Mouse (Mus musculus): ENCODE measurements around the gene Nr1i3. TPM values are rescaled to one million over a fixed set of nuclear protein-coding genes. Genes with fewer than 3 reads are reported as not detected.

Nr1i3 gene
- total RNA-seq (2022) = under 1 TPM in 2 of 4 experiments, not detected in 2; 0.10 to 0.36 TPM

DNA sequence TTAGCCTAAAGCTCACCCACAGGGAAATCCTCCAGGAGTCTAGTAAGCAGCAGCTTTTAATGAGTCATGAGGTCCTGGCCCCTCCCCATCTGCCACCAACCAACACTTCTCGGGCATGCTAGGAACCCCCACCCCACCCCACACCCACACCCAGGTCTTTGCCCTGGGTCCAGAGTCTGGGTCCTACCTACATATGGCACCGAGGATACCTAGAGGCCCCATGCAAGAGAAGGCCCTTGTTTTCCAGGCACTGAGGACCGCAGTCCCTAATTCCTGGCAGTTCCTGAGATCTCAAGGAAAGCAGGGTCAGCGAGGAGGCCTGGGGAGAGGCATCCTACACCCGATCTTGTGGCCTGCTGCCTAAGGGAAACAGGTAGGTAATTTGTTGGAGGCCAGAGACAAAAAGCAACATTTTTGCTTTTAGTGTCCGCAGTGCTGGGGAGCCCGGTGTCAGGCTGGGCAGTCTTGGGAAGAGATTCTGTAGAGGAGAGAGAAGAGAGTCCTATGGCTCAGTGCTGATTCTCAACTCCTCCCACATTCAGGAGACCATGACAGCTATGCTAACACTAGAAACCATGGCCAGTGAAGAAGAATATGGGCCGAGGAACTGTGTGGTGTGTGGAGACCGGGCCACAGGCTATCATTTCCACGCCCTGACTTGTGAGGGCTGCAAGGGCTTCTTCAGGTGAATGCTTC is at the start of gene Nr1i3:
TSS of gene Nr1i3 (plus strand) at position 170 of the 696 bp plus-strand sequence.
- DNase-seq (ENCODE audit: low spot score in 2 of 2) = no peak

DNA sequence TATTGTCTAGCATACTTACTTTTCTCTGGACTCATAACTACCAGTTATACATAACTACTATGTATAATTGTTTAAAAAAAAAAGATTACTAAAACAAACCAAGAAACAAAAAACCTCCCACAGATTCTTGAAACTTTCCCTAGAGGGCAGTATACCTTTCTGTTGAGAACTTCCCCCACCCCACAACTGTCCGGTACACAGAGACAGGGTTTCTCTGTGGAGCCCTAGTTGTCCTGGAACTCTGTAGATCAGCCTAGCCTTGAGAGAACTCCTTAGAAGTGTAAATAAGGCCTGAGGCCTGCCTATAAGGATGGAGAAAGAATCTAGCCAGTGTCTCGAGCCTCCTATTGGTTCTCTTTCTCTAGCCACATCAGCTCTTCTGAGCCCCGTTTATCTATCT is 49.5 kb upstream of the Nr1i3 start:
- DNase-seq (ENCODE audit: low spot score in 2 of 2) = no peak

DNA sequence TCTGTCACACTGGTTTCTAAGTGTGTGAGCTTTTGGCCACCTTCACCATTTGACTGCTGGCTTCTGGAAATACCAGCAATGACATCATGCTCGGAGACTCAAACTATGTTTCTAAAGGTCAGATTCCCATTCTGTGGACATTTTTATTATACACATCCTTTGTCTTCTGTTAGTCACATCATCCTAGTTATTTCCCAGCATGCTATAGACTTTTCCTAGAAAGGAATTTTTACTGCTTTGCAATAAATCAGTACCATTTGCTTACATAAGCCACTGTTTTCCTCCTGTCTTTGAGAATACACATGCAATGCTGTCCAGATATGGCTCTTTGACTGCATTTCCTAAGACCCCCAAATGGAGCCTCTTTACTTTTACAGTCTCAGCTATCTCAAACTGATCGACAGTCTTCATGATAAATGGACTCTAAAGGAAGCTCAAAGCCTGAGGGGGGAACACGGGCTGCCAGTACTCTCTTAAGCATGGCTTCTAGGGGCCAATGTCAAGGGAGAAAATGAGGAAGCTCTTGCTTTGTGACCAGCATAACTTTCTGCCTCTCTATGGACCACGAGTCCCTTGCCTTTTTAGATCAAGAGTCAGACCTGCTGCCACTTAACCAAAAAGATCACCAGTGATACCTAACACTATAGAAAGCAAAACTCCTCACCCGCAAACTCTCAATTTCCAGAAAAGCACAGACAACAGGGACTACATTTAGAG is 48.0 kb upstream of the Nr1i3 start:
- no peak for DNase-seq (ENCODE audit: low spot score in 2 of 2)

DNA sequence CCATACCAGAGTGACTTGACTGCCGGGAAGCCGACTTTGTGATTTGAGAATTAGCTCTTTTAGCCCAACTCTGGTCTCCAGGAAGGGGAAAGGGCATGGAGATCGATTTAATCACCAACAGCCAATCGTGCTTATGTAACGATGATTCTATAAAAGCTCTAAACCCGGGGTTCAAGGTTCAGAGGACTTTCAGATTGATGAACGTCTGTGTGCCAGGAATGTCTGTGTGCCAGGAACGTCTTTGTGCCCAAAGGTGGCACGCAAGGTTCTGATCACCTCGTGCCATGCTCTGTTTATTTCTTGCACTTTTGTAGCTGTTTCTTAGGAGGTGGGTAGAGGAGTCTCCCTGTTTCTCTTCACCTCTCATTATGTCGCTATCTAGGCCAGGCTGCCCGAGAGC is 44.9 kb upstream of the Nr1i3 start:
- DNase-seq (ENCODE audit: low spot score in 2 of 2) = no peak

DNA sequence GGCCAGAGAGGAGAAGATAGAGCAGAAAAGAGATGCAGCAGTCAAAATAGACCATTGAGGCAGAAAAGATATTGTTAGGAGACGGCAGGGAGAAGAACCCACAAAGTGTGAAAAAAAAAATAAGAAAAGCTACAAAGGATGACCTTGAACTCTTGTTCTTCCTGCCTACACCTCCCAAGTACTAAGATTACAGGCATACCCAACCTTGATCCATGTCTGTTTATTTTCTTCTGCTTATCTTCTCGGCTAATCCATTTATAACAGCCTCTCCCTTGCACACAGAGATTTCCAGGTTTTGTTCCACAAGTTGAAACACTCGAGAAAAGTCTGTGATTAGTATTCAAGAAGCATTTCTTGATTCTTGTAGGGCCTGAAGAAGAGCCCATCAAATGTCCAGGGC is 43.9 kb upstream of the Nr1i3 start:
- no peak for DNase-seq (ENCODE audit: low spot score in 2 of 2)

DNA sequence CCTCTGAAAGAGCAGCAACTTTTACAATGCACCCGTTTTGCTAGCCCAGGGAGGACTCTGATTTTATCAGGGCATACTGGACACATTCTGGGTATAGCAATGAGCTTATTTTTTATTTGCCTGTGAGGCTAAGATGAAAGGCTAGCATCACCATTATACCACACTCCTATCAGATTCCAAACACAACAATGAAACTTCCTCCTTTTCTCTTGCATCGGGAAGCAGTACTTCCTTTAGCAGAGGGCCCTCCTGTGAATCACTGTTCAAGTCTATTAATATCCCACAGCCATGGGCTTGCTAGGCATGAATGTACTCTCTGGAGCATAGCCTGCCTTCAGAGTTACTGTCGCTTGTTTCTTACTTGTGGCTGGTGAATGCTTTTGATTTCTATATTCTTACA is 42.6 kb upstream of the Nr1i3 start:
- DNase-seq (ENCODE audit: low spot score in 2 of 2) = no peak

DNA sequence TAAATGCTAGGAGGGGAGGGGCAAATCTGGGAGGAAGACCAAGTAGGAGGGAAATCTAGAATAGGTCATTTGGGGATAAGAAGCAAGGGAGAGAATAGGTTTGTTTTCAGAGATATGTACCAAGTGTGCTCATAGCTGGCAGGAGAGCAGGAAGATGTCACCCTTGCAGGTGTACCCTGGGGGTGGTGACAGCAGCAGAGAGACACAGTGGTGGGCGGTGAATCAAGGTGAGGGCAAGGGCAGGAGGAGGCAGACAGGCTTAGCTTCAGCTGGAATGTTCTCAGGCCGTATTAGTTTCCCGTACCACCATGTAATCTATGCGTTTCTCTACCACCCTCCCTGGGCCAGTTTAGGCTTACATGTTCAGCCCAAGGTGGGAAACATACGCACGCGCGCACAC is 41.0 kb upstream of the Nr1i3 start:
- no peak for DNase-seq (ENCODE audit: low spot score in 2 of 2)

DNA sequence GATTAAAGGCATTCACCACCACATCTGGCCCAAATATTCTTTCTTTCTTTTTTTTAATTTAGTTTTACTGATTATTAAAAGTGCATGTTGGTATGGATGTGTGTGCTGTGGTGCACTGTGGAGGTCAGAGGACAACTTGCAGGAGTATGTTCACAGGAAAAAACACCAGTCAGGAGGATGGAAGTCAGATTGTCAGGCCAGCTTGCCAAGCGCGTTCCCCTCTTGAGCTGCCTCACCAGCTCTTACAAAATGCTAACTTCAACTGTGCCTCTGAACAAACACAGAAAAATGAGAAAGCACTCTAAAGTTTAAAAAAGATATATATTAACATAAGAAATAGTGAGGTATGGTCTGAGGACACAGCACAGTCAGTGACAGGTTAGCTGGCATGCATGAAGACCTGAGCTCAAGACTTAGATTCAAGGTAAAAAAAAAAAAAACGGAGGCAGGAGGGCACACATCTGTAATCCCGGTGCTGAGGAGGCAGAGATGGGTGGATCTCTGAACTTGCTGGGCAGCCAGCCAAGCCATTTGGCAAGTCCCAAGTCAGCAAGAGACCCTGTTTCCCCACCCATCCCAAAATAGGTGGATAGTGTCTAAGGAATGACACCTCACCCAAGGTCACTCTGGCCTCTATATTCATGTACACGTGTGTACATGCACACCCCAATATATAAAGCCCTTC is 34.1 kb upstream of the Nr1i3 start:
- no peak for DNase-seq (ENCODE audit: low spot score in 2 of 2)

DNA sequence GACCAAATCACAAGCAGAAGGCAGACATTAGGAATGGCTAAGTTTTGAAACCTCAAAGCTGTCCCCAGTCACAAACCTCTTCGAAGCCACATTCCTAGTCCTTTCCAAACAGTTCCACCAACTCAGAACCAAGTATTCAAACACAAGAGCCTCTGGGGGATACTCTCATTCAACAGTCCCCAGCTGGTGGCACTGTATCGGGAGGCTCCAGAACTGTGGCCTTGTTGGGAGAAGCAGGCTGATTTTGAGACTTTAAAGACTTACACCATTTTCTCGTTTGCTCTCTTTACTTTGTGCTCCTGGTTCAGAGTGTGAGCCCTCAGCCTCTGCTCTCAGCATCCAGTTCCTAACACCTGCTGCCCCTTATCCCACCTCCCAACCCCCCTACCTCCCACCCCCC is 30.7 kb upstream of the Nr1i3 start:
- no peak for DNase-seq (ENCODE audit: low spot score in 2 of 2)

DNA sequence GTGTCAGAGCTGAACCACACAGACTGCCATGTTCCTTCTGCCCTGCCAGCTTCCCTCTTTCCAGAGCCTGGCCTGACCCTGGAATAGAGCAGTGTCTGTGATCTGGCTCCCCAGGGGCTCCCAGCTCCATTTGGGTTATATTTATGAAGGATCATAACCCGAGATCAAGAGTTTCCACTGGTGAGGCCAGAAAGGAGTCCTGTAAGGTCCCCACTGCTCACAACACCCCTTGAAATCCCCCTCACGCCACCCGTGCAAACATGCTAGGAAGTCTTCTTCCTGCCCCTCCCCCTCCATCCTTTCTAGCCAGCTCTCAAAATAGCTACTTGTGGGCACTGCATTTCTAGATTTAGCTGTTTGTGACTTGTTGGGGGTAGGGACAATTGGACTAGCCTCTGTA is 30.1 kb upstream of the Nr1i3 start:
- DNase-seq (ENCODE audit: low spot score in 2 of 2) = no peak

DNA sequence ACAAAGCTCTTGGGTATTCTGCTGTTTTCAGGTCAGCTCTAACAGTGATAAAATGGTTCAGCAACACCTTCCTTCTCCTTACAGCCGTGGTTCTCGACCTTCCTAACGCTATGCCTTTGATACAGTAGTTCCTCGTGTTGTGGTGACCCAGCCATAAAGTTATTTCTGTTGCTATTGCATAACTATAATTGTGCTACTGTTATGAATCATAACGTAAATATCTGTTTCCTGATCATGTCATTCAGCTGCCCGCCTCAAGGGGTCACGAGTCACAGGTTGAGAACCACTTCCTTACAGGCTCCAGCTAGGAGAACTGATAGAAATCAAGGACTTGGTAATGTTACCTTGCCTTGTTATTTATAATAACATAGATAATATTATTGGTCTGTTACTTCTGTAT is 29.5 kb upstream of the Nr1i3 start:
- DNase-seq (ENCODE audit: low spot score in 2 of 2) = no peak

DNA sequence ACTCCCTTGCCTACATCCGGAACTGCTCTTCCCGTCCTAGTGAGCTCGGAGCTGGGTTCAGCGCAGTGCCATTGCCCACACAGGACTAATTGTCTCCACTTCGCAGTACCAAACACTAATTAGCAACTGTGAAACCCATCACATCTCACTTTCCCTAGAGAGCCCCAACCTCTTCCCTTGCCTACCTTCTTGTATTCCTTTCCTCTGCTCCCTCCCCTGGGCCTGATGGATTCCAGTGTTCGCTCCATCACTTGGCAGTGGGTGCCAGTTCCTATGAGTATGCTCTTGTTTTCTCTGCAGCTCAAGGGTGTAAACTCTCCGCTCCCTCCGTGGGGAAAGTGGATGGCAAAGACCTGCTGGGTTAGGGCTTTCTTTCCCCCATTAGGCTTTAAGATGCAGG is 28.1 kb upstream of the Nr1i3 start:
- DNase-seq (ENCODE audit: low spot score in 2 of 2) = no peak

DNA sequence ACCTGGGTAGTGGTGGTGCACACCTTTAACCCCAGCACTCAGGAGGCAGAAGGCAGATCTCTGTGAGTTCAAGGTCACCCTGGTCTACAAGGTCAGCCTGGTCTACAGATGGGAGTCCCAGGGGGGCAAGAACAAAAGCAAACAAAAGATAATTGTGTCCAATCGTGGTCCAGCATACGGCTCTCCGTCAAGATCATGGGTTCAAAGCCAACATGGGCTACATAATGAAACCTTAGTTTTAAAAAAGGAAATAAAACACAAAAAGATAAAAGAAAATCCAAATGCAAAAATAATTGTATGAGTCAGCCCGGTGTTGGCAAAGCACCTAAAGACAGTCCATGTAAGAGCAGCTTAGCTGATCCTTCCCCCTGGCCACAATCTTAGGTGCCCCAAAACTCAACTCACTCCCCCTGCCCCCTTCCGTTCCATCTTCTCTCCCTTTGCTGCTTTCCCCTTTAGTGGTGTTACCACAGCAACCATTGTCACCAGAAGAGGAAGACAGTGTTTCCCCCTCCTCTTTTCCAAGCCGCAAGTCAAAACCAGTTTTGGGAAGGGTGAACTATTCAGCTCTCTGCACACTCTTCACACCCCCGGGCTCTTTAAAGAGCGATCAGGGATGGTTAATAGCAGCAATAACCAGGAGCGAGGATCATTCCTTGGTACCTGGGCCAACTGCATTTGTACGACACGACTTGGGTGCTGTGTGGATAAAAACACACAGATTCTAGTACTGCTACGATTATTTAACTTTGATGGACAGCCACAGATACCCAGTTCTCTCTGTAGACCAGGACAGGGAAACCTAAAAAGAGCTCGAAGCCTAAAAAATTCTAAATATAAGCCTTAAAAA is 25.7 kb upstream of the Nr1i3 start:
- DNase-seq (ENCODE audit: low spot score in 2 of 2) = no peak

DNA sequence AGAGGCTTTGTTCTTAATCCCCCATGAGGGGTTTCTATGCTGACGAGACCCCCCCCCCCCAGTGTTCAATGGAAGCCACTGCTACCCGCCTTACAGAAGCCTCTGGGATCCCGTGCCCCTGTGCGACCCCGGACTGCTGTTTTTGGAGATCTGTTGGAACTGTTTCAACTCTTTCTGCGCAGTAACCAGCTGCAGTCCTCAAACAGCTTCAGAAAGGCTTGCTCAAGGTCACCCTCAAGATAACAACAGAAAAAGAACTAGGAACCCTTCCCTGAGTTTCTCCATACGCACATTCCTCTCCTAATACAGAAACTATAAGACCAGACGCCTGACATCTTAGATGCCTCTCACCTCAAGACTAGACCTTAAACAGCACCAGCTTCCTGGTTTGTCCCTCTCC is 24.7 kb upstream of the Nr1i3 start:
- DNase-seq (ENCODE audit: low spot score in 2 of 2) = no peak

DNA sequence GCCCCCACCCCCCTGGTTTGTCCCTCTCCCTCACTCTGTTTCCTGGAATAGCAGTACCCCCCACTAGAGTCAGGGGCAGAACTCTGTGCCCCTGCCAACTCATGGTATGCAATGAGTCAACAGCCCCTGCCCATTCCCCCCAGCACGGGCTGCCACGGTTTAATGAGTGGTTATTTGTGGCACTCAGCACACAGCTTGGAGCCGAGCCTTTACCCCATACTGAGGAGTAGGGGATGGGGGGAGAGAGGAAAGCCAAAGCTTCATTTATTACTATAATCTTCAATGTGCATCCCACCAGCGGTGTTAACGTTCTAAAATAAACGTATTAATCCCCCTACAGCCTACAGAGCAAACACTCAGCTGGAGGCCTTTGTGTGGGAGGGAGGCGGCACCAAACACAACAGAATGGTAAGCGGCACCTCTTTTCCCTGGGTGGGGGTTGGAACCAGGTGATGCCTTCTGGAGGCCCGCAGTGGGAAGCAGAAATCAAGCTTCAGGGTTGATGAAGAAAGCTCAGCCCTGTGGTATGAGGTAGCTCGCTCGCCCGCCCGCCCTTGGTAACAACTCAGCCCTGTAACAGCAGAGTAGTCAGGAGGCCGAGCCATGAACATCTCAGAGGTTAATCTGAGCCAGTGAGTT is 24.2 kb upstream of the Nr1i3 start:
- no peak for DNase-seq (ENCODE audit: low spot score in 2 of 2)

DNA sequence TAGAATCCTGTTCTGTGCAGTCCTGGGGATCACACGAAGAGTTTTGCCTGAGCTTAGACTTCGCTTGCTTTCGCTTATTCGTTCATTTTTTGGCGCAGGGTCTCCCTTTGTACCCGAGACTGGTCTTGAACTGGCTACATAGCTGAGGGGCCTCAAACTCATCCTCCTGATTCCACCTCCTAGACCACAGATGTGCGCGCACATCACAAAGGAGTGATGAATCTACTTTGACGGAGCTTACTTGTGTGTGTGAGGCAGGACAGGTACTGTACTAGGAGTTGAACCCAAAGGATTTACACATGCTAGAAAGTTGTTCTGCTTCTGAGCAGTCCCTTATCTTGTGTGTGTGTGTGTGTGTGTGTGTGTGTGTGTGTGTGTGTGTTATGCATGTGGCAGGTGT is 22.9 kb upstream of the Nr1i3 start:
- no peak for DNase-seq (ENCODE audit: low spot score in 2 of 2)

DNA sequence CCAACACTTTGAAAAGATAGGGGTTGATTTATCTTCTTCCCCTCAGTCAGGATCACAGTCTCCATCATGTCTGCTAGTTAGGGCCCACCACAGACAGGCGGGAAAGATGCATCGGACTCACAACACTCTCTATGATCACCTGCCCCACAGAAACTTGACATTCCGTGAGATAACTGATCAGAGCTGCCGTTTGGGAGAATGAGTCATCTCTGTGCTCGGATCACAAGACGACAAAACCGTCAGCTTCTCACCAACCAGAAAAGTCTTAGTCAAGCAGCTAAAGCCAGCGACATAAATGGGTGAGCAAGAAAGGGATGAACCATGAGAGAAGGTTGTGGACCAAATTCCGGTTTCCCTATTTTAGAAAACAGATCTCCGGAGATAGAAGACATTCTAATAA is 21.5 kb upstream of the Nr1i3 start:
- no peak for DNase-seq (ENCODE audit: low spot score in 2 of 2)

DNA sequence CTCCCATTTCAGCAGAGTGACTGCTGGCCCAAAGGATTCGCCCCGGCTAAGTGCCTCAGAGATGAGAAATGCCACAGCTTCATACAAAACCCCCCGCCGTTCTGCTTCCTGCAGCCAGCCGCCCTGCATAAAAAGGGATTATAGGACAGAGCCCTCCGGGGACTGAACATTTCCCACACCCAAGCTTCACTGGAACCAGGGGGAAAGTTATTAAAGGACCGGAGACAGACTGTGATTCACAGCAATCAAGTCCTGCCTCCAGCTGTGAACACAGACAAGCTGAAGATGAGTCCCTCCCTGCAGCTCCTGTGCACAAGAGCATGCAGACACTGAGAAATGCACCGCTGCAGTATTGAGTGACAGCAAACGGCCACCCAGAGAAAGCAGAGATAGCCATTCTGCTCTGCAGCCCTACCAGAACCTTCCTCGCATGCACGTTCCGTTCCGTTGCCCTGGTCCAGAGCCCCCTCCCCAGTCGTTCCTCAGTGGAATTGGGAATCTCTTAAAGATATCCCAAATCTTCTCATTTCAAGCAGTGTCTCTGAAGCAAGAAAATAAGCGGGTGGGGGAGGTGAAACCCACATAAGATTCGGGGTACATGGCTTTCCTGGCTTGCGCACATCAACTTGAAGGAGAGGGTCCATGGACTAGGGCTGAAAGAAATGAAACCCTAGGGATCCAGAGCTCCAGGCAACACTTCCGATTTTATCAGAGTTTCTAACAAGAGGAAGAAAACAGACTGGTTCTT is 20.5 kb upstream of the Nr1i3 start:
- DNase-seq (ENCODE audit: low spot score in 2 of 2) = no peak

DNA sequence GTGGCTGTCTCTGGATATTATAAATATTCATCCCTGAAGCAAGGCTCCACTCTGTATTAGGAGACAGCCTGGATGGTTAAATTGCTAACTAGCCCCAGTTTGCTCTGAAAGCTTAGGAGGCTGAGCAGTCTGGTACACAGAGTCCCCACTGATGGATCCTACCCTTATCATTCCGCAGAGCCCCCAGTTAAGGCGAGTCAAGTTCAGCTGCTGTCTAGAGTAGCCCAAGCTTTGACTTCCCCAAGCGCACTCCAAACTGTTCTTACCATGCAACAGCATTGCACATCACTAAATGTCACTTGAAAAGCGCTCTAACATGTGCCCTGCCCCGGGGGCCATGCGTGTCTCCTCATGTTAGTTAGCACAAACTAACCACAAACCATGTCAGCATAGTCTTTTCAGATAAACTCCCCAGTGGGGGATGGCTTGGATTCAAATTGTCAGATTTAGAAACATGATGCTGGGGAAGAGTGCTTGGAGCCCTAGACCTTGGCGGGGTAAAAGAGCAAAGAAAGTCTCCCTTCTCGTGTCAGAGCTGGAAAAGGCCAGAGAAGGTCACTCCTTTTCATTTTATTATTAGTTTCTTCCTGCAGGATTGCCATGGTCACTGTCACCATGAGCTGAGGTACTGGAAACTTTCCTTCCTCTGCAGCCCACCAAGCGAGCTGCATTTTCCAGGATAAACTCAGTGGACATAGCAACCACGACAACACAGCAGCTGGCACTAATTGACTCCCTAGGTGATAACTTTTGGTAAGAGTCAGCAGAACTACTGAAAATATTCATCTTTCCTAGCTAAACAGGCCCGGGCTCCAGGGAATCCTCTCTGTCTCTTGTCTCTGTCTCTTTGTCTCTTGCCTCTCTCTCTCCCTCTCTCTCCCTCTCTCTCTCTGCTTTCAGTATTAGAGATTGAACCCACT is 19.6 kb upstream of the Nr1i3 start:
- DNase-seq (ENCODE audit: low spot score in 2 of 2) = no peak
